Mouse (Mus musculus): Measurements from ENCODE around the gene Fam102a.

DNA sequence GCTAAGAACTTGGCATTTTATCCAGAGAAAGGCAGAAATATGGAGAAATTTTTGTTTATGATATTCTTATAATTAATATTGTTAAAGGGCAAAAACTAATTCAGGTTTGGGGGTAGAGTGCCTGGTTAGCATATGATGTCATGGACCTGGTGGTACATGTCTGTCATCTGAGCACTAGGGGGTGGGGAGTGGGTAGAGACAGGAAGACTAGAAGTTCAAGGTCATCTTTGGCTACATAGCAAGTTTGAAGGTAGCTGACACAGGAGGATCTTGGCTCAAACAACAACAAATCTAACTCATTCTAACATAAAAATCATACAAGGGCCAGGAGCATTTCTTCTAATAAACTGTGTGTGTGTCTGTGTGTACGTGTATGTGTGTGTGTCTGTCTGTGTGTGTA is 6.8 kb upstream of the Fam102a start:
- no peak for TF ChIP-seq CTCF (IDR thresholded peaks at IDR 0.05; ENCODE audit: control insufficient read depth, insufficient read depth, insufficient replicate concordance, low read depth, low read length)
- no peak for TF ChIP-seq POLR2A (IDR thresholded peaks at IDR 0.05; ENCODE audit: control insufficient read depth, low read depth, low read length)

All from testis, adult 2 months (tissue).